Mouse (Mus musculus): ENCODE results near the gene Gmip.

Gene Gmip

DNA sequence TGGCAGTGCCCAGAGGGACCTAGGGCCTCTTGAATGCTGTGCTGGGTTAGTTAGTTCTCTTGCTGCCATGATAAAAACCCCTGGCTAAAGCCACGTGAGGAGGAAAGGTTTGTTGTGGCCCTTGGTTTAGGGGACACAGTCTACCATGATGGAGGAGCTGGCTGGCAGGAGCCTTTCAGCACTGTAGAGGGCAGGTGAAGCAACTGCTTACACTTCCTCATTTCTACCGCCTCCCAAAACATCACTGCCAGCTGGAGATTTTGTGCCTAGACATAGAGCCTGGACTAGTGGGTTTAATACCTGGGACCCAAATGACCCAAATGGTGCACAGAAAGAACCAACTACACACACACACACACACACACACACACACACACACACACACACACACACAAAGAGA lies 52.8 kb downstream of the Gmip start:
- DNase-seq (ENCODE audit: low read depth, low spot score), result no peak

DNA sequence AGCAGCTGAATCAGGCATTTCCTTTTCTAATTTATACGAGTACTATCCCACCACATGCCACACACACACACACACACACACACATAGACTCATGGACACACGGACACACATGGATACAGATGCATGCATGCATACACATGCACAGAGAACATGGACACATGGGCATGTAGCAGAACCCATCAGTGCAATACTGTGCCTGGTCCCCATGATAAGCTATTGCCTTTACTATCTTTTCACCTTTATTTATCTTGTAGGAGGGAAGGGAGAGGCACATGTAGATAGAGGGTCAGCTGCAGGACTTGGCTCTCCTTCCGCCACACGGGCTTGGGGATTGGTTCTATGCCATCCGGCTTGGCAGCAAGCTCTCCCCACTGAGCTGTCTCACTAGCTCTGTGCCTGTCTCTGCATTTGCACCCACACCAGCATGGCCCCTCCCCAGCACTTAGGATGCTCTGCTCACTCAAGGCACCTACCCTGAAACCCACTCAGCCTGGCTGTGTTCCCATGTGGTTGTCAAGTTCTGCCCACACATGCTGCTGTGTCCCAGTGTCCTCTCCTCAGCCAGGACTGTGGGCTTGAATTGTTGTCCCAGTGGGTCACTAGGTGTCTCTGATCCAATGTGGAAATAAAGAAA lies 55.0 kb downstream of the Gmip start:
- no peak for DNase-seq (ENCODE audit: low read depth, low spot score)

DNA sequence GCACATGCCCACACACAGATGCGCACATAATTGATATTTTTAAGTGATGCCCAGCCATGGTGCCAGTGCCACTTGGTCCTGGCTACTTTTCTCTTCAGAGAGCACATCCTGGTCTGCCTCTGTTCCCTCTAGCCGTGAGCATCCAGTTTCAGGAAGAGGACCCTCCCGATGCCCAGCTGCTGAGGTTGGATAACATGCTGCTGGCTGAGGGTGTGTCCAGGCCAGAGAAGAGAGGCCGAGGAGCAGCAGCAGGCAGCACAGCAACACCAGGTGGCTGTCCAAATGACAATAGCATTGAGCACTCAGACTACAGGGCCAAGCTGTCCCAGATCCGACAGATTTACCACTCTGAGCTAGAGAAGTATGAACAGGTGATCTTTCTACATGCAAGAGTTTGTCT lies 55.7 kb downstream of the Gmip start:
- DNase-seq (ENCODE audit: low read depth, low spot score), result no peak

DNA sequence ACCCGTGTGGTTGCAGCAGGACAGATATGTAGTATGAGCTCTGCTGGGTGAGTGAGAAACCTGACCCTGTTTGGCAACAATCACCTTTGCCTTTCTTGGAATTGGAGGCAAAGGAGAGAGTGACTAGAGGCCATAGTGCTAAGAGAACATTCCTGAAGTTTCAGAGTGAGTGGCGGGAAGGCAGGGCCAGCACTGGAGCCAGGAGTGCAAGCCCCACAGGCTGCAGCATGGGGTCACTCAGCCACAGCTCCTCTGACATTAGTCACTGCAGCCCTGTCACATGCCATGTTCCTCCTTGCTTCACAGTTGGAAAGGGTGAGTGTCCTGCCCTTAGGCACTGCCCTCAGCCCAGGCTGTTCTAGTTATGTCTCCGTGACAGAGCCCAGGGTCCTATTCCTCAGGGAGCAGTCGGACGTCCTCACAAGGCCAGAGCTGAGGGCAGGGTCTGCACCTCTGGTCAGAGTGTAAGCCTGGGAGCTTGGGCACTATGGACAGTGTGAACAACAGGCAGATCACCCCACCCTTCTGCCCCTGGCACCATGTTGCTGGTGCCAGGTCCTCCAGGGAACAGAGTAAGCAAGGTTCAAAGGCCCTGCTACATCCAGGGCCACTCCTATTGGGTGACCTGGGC lies 59.3 kb downstream of the Gmip start:
- peak; percentile 69 for DNase-seq (ENCODE audit: low read depth, low spot score)

DNA sequence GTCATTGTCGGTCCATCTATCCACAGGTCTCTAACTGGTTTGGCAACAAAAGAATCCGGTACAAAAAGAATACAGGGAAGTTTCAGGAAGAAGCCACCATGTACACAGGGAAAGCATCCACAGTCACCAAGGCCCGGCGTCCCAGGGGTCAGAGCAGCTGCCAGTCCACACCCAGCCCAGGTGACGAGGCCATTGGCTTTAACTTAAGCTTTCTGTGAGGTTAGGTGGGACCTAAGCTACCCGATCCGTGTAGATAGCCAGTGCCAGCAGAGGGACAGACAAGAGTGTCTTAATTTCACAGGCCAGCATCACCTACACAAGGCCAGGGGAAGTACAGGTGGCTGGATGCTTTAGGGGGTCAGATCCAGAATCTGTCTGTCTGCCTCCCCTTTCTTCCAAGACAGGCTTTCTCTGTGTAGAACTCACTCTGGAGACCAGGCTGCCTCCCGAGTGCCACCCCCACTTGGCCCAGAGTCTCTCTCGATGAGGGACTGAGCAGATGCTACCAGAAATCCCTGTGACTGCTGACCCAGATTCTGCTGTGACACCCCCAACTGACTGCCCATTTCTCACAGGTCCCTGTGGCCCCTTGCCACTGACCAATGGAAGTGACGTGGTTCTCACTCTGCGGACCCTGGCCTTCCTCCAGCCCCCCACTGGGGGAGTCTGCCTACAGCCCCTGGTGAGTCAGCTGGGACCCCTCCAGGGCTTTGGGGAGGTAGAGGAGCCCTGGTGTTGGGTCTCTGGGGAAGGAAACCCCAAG lies 61.7 kb downstream of the Gmip start:
- DNase-seq (ENCODE audit: low read depth, low spot score), result no peak

DNA sequence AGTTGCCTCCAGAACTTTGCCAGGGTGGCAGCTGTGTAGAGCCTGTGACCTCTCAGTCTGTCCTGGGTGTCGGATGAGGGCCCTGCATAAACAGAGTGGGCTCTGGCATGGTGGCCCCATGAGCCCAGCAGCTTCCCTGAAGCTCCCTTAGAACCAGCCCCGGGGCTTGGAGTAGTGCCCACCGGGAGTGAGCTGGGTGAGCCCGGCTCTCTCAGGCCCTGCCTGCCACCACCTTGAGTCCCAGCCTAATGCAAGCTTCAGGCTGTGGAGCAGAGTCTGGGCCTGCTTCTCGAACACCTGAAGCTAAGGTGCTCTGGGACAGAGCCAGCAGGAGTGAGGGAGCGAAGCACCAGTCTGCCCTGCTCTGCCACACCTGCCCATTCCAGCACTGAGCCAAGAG lies 62.4 kb downstream of the Gmip start:
- no peak for DNase-seq (ENCODE audit: low read depth, low spot score)

Data from 3T3-L1 (cell line).